Mouse (Mus musculus) brain, embryonic 14.5 days (tissue): ENCODE results near the gene Map3k3.

Source experiments
- CTCF ChIP-seq: fragments of 200-500 bp; IDR thresholded peaks from 2 replicates; pipeline ENCODE4 v1.5.1; 2012; ENCODE audit warnings: inconsistent platforms, mild to moderate bottlenecking, moderate library complexity, borderline replicate concordance; ENCODE audit not compliant: insufficient read depth, insufficient read length; ENCODE audit errors: extremely low read depth
- POLR2A ChIP-seq: fragments of 200-500 bp; IDR thresholded peaks from 2 replicates; pipeline ENCODE4 v1.6.1; 2012; ENCODE audit warnings: mild to moderate bottlenecking, inconsistent platforms, borderline replicate concordance; ENCODE audit not compliant: poor library complexity, insufficient read depth, insufficient read length, severe bottlenecking; ENCODE audit errors: extremely low read depth

DNA sequence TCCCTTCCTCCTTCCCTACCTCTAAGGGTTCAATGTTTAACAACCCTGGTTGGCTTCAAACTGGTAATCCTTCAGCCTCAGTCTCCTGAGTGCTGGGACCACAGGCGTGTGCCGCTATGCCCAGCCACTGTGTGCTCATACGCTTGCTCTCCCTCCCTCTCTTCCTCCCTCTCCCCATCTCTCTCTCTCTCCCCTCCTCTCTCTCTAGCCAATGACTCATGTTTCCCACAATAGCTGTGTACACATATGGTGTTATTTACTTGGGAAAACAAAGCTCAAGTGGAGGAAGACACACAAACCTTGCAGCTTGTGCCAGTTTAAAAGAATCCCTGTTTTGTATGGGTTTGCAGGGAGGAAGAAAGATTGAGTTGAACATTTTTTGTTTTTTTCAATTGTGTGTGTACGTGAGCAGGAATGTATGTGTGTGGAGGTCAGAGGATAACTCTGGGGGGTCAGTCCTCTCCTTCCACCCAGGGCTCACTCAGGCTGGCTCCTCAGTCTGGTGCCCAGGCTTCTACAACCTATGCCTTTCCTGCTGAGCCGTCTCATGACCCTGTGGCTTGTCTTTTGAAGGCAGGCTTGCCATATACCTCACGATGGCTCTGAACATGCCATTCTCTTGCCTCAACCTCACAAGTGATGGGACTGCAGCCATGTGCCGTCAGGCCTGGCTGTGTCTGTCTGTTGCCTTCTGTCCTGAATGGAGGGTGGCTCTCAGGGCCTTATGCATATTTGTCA lies 95.5 kb downstream of the Map3k3 start:
- TF ChIP-seq CTCF (no peak), POLR2A (no peak)
